Mouse (Mus musculus) embryo, embryonic 9.5 days (tissue): ENCODE results near the gene Gm49383.
A peak's percentile ranks its signal among the peaks of the same experiment; 100 is the strongest.
"Not testable (repeated sequence)": the region's sequence is repeated elsewhere in the genome, so short reads cannot be mapped to it uniquely, and the experiment has no call there.

Experiments used
- DNase-seq: peaks from one replicate; pipeline ENCODE4 v3.0.0-alpha.2; 2017; ENCODE audit errors: extremely low spot score

The Gm49383 gene

GRCm38 (mm10) chr12:69198985-69199384 is 2.1 kb upstream of the Gm49383 start:
- DNase-seq, result no peak

DNA sequence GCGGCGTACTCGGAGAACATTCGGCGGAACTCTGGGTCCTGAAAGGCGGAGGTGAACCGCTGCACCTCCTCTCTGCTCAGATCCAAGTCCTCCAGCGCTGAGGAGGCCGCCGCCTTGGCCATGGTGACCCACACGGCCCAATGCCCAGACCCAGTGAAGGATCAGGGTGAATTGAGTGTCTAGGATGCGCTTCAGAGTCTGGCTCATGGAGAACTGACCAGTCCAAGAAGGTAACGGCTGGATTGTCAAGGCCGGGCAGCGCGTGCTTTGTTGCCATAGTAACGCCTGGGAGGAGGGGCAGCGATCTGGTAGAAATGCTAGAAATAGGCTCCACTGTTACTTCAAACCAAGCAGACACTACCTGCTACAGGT is 1.2 kb upstream of the Gm49383 start, which contains the start of gene Dnaaf2:
Gene Dnaaf2, minus strand, starts transcription at position 266 of the 372 bp plus-strand sequence.
- DNase-seq, result peak; percentile 82

DNA sequence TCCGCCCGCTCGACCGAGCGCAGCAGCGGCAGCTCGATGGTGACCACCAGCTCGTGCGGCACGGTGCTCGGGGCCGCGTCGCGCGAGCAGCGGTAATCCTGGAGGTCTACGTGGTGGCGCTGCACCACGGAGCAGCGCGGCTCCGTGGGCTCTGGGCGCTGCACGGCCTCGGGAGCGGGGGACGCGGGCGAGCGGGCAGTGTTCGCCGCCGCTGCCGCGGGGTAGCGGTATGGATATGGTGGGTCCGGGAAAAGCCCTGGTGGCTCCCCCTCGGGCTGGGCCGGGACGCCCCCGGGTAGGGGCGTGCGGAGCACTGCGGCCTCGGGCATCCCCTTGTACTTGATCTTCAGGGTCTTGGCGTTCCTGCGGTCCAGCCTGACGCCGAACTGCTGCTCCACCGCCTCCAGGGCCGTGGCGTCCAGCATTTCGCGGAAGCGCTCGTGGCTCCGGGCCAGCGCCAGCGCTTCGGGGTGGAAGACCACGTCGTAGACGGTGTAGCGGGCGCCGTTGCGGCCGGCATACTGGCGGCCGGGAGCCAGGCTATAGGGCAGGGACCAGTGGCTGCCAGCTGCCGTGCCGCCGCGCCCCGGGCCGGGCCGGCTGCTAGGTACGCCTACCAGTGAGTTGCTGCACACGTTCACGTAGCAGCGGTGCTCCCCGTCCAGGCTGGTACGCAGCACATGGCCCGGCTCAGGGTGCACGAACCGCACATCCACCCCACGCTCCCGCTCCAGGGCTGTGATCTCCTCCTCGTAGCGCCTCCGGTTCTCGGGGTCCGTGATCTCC is 667 bp upstream of the Gm49383 start:
- peak; percentile 78 for DNase-seq

- no peak for DNase-seq
These were observed 4.3 kb downstream of the Gm49383 start for GRCm38 (mm10) chr12:69192637-69193036.

- DNase-seq, result no peak
These were observed 5.5 kb downstream of the Gm49383 start for GRCm38 (mm10) chr12:69191396-69191795.

- no peak for DNase-seq
These were observed 6.4 kb downstream of the Gm49383 start for GRCm38 (mm10) chr12:69190522-69190921.

DNA sequence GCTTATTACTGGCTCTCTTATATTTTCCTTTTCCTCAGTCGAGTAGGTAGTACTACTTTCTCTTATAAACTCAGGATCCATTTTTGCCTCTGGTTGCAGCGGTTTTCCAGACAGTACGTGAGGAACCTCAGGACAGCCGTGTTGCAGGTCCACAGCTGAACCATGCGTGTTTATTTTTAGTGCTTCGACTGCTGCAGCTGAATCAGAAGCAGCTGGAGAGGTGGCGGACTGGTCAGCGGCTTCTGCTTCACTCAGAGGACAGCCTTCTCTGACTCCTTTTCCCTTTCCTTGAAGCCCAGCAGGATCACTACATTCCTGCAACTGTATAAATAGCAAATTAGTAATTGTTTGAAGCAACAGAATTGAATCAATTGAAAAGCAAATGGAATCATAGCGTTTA is 6.8 kb downstream of the Gm49383 start:
- no peak for DNase-seq

DNA sequence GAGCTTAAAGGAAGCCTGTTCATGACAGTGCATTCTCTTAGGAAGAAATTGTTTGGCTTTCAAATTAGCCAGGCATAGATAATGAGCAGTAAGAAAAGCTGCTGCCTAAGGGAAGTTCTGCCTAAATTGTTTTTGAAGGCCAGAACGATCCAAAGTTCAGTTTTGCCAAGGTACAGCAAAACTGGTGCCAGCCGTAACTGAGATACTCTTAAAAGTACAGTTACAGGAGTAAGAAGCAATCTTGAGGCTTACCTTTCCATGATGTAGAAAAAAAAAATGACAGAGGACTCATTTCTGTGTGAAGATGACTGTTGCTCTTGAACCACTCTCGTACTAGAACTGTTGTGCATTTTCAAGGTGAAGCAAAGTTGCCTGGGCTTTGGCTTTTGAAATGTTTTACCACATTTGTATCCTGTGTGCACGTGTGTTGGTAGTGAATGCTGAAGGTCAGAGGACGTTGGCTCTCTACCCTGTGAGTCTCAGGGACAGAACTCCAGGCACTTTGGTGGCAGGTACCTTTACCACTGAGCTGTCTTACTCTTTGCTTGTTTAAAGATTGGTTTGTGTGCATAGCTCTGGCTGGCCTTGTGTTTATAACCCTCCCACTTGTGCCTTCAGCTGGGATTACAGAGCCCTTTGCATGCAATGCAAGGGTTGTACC is 10.0 kb downstream of the Gm49383 start:
- no peak for DNase-seq

- DNase-seq, result no peak
These were observed 11.5 kb downstream of the Gm49383 start for GRCm38 (mm10) chr12:69185371-69185770.

- no peak for DNase-seq
These were observed 12.3 kb downstream of the Gm49383 start for GRCm38 (mm10) chr12:69184342-69185295.

DNA sequence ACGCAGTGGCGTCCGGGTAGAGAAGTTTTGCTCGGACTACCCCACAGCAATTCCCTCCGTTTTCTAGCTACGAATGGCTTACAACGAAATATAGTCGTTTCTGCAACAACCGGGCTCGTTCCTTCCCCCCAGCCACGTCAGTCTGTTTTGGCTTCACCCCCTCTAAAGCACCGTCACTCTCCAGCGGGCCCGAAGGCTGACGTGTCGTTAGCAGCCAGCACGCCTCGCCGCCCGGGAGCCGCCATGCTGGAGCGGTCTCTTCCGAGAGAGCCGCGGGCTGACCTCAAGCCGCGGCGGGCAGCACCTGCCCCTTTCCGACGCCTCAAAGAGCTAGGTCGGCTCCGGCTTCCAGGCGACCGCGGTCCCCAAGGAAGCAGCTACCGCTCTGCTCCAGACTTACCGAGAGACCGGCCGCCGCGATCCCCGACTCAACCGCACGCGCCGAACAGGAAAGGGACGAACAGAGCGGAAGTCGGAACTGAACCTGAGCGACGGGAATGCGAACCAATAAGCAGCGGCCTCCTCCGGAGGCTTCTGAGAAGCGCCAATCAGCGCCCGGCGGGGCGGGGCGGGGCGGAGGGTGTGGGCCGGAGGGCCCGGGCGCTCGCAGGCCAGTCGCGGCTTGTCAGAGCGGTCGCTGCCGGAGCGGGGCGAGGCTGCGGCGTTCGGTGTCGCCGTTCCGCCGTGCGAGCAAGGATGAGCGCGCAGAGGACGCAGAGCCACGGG is 13.2 kb downstream of the Gm49383 start, which contains the start of the genes Rpl36al and Mgat2:
Gene Rpl36al, minus strand, starts transcription at position 501 of the 726 bp plus-strand sequence.
Gene Mgat2, plus strand, starts transcription at position 575 of the 726 bp plus-strand sequence.
- DNase-seq, result peak; percentile 96

DNA sequence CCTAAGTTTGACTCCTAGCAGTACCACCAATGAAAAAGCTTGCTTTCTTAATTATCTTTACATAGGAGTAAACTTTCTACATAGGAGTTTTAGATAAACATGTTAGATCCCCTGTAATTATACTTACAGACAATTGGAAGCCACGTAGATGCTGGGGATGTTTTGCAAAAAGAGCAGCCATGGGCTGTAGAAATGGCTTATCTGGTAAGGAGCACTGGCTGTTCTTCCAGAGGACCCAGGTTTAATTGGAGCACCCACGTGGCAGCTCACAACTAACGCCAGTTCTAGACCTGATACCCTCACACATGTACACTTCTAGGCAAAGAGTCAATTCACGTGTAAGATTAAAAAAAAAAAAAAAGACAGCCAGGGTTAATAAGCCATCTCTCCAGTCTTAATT is 15.1 kb downstream of the Gm49383 start:
- DNase-seq, result no peak

- DNase-seq, result no peak
These were observed 17.5 kb downstream of the Gm49383 start for GRCm38 (mm10) chr12:69179371-69179770.

DNA sequence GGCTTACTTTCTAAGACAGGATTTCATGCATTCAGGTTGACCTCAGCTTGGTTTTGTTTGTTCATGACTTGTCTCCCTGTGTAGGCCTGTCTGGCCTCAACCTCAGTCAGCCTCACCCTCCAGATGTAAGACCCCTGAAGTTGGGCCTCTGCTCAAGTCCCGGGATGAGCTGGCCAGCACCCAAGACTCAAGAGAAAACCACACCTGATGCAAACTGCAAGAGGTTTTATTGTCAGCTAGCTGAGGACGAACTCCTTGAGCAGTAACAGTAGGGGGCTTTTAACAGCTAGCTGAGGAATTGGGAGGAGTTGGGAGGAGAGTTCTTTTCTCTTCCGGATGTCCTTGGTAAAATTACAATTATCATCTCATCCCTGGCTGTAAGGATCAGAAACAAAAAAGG is 19.4 kb downstream of the Gm49383 start:
- no peak for DNase-seq

- no peak for DNase-seq
These were observed 20.9 kb downstream of the Gm49383 start for GRCm38 (mm10) chr12:69175975-69176374.

DNA sequence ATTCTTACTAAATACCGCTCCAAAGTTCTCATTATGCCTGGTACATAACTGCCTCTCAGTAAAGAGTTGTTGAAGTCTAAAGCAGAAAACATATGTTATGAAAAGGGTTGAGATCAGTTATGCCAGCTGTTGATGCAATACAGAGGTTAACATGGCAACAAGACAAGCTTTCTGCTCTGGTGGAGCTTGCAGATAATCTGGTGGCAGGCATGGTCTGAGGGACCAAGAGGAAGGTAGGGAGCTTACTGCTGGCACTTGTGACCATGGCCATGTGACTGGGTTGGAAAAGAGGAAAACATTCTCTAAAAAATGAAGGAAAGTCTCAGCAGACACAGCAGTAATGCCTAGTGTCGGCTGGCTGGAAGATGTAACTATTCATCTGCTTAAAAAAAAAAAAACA is 25.6 kb downstream of the Gm49383 start:
- DNase-seq, result no peak

DNA sequence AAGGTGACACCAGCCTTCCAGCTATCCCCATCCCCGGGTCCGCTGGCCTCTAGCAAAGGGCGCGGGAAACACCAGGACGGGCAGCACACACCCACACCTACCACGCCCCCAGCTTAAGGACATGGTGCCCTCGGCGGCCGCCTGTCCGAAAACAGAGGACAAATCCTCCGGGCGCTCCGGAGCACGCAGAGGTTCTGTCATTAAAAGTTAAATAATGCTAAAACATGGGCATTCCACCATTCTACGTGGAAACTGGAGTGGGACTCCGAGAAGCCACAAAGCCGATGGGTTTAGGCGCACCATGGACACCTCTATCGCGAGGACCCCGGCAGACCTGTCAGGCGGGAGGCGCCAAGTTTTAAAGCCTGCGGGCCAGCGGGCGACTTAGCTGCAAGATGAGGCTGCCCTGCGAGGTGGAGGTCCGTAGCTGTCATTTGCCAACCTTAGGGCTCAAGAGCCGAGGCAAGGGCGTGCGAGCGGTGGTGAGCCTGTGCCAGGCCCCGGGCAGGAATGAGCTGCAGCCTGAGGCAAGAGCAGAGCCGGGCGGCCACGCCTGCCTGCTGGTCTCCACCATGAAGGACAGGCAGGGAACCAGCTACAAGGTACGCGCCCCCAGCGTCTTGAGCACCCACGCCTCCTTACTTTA is 28.3 kb downstream of the Gm49383 start, which contains the start of gene Lrr1:
Gene Lrr1, plus strand, starts transcription at position 354 of the 646 bp plus-strand sequence.
- DNase-seq, result peak; percentile 93

- no peak for DNase-seq
These were observed 29.0 kb downstream of the Gm49383 start for GRCm38 (mm10) chr12:69167656-69168460.

GRCm38 (mm10) chr12:69166861-69167581 is 29.9 kb downstream of the Gm49383 start:
- DNase-seq, result not testable (repeated sequence)
